Mouse (Mus musculus): Measurements from ENCODE around the gene Gm19426. TPM values are rescaled to one million over a fixed set of nuclear protein-coding genes. Genes with fewer than 3 reads are reported as not detected.

Gene Gm19426
- total RNA-seq, 4 experiments from 2014 or later = 1.9 to 4.2 (median 2.5) TPM

DNA sequence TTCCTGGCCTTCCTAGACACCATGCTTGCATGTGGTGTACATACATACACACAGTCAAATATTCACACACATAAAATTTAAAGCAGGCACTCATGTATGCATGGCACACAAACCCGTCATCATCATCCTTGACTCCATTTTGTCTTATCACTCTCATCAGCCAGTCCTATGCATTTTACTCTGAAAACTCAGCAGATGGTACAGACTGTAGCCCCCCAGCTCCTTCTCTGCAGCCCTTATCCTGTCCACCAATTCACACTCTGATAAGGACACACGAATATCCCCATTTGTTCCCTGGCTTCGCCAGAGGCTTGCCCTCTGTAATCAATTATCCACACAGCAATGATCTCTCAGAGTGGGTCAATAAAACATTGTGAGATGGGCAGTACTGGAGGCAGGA lies 22.3 kb downstream of the Gm19426 start:
- DNase-seq (ENCODE audit: low spot score in 2 of 2) = no peak

DNA sequence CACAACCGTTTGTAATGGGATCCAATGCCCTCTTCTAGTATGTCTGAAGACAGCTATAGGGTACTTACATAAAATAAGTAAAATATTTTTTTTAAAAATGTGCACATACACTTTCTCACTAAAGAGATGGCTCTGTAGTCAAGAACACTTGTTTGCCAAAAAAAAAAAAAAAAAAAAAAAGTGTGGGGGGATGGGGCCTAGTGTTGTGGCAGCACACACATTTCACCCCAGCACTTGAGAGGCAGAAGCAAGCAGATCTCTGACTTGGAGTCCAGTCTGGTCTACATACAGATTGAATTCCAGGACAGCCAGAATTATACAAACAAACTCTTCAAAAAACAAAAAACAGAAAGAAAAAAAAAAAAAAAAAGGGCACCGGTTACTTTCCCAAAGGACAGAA lies 22.7 kb downstream of the Gm19426 start:
- no peak for DNase-seq (ENCODE audit: low spot score in 2 of 2)

DNA sequence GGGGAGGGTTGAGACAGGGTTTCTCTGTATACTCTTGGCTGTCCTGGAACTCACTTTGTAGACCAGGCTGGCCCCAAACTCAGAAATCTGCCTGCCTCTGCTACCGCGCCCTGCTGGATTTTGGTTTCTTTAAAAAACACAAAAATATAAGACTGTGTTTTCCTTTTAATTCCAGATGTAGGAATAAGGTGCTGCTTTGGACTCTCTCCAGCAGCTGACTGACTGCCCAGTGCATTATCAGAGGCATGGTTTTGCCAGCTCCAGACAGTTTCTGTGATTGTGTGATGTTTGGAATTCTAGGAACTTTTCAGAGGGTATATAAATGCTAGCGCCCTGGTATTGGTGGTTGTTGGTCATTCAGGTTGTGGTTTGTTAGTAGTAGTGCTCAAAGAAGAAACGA lies 26.1 kb downstream of the Gm19426 start:
- no peak for DNase-seq (ENCODE audit: low spot score in 2 of 2)

DNA sequence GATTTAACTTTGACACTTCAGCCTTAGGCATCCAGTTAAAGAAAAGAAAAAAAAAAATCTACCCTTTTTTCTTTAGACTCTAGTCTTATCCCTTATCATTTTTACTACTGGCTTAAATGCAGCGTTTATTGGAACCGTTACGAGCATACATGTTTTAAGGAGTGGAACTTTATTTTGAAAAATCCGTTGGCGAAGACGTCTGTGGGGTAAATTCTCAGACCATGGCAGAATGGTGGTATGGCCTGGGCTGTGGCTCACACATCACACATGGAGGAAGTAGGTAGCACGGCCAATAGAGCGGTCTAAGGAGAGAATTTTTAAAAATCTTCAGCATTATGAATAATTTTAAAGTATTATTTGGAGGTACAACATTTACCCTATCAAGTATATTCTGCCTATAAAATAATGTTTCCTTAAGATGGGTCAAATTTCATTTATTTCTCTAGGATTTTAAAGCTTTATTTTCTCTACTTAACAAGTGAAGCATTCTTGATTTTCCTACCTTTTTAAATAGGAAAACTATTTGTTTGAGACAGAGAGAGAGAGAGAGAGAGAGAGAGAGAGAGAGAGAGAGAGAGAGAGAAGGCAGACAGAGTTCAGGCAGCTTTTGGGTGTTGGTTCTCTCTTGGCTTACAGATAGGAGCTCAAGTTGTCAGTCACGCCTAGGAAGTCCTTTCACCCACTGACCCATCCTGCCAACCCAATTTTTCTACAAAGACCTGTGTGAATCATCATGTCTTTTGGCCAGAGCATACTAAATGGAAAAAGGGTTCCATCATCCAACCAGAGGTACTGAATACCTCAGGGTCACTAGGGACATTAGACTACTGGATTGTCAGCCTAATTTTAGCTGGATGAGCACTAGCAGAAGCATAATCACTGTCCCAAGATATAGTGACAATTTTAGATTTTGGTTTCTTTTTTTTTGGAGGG lies 26.8 kb downstream of the Gm19426 start:
- no peak for DNase-seq (ENCODE audit: low spot score in 2 of 2)

DNA sequence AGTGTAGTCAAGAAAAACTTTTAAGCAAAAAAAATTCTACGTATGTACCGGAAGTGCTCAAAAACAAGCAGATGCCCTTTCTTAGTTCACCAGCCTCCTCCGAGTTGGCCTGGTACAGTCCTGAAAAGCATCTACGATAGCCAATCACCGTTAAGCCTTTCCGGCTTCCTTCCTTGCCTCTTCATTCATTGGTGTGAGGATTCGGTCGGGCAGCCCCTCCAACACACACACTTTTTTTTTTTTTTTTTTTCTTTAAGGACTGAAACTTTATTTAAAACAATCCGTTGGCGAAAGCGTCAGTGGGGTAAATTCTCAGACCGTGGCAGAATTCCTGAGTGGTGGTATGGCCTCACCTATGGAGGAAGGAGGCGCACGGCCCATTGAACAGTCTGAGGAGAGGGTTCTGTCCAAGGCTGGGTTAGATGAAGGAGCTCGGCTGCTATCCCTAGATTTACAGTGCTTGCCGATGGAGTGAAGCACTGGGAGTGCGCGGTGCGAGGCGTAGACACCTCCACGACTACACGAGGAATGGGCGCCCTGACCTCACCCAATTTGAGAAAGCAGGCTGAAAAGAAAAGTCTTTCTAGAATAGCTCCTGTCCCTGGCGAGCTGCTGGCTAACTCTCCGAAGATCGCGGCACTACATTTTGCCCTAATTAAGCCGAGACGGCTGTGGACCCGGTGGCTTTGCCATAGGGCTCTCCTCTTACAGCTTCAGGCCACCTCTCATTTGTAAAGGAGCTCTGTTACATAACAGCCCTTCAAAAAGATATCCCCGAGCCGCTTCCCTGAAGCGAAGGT lies 27.7 kb downstream of the Gm19426 start:
- peak; percentile 67 to 95 for DNase-seq (ENCODE audit: low spot score in 2 of 2)

DNA sequence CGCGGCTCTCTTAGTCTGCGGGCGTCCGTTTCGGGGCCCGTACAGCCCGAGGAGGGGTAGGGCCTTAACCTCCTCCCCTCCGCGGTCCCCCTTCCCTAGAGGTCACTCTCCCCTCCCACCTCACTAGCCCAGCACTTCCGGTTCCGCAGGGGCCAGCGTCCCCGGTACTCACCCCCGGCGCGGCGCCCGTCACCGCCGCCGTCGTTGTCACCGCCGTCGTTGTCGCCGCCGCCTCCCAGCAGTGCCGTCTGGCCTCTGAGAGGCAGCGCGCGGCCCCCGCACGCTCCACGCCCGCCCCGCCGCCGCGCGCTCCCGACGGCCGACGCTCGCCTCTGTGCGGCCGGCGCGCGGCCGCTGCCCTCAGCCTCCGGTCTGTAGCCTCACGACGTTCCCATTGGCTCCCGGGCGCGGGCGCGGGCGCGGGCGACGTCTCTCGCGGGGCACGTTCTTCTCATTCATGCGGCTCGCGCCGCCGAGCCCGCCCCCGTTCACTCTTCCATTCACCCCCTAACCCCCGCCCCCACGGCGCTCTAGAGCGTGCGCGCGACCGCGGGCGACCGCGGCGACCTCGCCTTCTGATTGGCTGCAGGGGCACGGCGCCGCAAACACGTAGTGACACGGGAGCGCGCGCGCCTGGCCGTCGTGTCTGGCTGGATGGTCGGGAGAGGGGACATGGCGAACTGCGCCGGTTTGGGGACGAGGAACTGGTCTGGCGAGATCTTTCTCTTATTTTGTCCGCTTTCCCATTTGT lies 28.5 kb downstream of the Gm19426 start, which contains the start of gene Zdhhc5:
TSS of gene Zdhhc5 (minus strand) at position 370 of the 751 bp plus-strand sequence.
- peak; percentile 96 to 99 for DNase-seq (ENCODE audit: low spot score in 2 of 2)

DNA sequence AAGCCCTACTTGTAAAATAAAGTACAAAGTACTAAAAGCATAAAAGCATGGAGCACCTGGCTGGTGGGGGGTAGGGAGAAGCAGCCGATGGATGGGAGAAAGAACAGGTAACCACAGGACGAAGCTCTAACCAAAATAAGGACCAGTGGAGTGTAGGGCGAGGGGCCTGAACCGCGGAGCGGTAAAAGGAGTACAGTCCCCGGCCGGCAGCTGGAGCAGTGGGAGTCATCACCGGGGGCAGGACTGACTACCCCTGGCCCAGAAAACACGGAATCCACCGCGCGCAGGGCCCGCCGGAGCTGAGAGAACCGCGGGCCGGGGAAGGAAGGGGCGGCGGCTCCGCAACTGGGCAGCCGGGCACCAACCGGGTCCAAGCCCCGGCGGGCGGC lies 29.0 kb downstream of the Gm19426 start:
- DNase-seq (ENCODE audit: low spot score in 2 of 2) = peak in 1 of 2 experiments; percentile 33

DNA sequence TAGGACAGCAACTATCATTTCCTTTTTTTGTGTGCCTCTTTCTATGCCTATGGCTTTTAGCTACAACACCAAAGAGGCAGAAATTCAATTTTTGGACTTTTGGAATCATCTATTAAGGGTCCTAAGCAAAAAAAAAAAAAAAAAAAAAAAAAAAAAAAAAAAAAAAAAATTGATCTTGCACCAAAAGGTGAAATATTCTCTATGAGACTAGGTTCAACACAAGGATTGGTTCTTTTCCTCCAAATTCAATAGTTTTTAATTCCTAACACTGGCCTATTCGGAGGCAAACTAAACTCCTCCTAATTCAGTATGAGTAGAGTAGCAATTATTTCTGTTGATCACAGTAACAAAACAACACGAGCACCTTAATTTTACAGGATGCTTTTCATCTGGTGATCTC lies 31.6 kb downstream of the Gm19426 start:
- no peak for DNase-seq (ENCODE audit: low spot score in 2 of 2)

DNA sequence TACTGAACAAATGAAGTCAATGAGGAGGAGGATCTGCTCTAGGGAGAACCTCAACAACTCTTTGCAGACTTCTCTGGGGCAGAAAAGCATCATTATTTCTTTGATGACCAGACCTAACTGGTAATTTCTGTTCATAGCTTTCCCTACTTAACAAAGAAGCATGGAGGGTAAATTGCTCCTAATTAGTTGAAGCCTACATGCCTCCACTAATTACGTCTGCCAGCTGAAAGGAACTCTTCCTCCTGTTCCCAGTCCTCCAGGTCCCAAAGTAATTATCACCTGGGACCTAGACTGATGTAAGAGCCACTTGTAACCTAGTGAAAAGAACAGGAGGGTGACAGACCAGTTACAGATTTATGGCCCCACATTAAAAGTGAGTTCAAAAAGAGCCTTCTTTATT lies 35.9 kb downstream of the Gm19426 start:
- no peak for DNase-seq (ENCODE audit: low spot score in 2 of 2)

DNA sequence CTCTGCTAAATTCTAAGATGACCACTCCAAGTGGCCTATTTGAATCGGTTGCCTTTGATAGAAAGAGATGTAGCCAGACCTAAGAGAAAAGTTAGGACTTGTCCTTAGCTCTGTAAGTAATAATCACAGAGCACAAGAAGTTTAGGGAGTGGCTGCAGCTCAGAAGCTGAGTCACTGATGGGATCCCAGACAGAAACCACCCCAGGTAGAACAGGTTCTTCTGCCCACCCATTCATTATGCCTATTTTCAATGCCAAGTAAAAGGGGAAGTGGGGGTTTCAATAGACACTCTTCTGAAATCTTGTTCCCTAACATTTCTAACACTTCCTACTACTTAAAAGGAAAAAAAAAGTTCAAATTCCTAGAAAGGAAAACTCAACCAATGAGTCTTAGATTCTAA lies 38.2 kb downstream of the Gm19426 start:
- DNase-seq (ENCODE audit: low spot score in 2 of 2) = no peak

DNA sequence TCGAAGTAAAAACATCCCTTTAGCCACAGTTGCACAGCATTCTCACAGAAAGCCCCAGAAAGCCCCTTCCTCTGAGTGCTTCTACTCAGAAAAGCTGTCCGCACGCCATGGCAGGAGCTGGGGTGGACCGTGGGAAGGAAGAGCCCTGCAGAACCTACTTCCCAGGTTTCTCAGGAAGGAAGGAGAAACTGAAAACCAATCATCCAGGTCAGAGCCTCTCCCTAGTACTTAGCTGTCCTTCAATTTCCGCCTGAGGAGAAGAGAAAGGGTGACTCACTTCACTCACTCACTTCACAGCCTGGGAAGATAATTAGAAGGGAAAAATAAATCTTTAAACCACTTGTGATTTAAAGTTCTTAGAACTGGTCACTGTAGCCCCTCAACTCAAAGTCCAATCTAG lies 39.1 kb downstream of the Gm19426 start:
- DNase-seq (ENCODE audit: low spot score in 2 of 2) = no peak

DNA sequence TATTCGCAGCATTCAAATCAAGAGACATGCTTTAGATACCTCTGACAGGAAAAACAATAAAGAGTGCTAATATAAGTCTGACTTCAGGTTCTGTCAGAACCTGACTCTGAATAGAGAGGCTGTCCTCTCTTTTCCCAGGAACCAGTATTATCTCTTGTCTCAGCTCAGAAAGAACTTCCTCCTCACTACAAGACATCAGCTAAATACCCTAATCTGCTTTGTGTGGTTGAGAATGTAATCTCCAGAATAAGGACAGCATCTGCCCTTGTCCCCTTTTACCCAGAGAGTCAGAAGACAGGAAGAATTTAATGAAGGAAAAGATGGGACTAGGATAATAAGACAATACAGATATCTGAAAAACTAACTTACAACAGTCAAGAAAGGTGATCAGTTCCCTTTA lies 40.0 kb downstream of the Gm19426 start:
- no peak for DNase-seq (ENCODE audit: low spot score in 2 of 2)

DNA sequence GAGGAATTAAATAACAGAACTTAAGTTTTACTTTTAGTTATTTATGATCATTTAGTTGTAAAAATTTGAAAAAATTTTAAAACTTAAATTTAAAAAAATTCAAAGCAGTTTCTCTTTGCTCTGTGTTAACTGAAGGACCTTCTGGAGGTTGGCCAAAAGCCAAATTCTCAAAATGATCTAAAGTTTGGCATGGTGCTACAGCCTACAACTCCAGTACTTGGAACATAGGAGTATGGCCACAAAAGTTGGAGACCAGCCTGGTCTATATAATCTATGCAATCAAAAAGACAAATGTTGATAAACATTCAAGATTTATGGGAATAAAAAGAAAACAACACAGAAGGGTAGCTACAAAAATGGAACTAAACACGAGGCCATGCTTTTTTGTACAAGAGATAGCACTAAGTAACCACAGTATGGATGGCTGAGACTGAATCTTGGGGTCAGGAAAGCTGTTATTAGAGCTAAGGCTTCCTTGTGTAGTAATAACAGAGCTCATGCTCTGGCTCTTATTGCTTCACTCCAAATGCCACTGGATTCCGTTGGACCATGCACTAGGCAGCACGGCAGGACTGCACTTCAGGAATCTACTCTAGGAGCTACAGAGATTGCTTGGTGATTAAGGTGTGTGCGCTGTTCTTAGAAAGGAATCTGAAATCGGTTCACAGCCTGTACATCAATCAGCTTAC lies 48.3 kb downstream of the Gm19426 start:
- DNase-seq (ENCODE audit: low spot score in 2 of 2) = no peak

Small RNA genes within 50 kb of the gene (microRNA-seq; reads per million reads assigned to microRNA genes)
- 1,083 to 1,229 reads per million in 2 experiments for gene Mir130a

Other genes with a start within 250 kb of the Gm19426 start
- gene Ctnnd1, start 92.9 kb downstream of the Gm19426 start, total RNA-seq (2022) = 10 to 100 TPM; 51.9 to 56.8 (median 53.1) TPM
- not detected for gene Btbd18, start 84.6 kb downstream of the Gm19426 start, total RNA-seq (2022)
- 10 to 100 TPM; 24.1 to 33.6 (median 28.4) TPM for gene Selenoh, start 72.9 kb downstream of the Gm19426 start, total RNA-seq (2022)
- 1 to 10 TPM in 3 of 4 experiments, not detected in 1; 1.5 to 5.7 (median 1.8) TPM for gene Gm28635, start 65.6 kb downstream of the Gm19426 start, total RNA-seq (2022)
- 10 to 100 TPM; 29.0 to 33.4 (median 31.7) TPM for gene Med19, start 65.3 kb downstream of the Gm19426 start, total RNA-seq (2022)
- gene Tmx2, start 64.5 kb downstream of the Gm19426 start, total RNA-seq (2022) = 100 to 1,000 TPM; 221 to 271 (median 233) TPM
- 10 to 100 TPM; 34.5 to 41.7 (median 36.3) TPM for gene Zdhhc5, start 28.5 kb downstream of the Gm19426 start, total RNA-seq (2022)
- 10 to 100 TPM in 1 of 4 experiments, 1 to 10 TPM in 3; 7.4 to 10.4 (median 8.5) TPM for gene Clp1, start 16.3 kb downstream of the Gm19426 start, total RNA-seq (2022)
- gene Ypel4, start 9.6 kb downstream of the Gm19426 start, total RNA-seq (2022) = 100 to 1,000 TPM in 1 of 4 experiments, 10 to 100 TPM in 3; 68.7 to 105 (median 85.1) TPM
- gene Serping1, start 31.8 kb upstream of the Gm19426 start, total RNA-seq (2022) = 10 to 100 TPM in 2 of 4 experiments, 1 to 10 TPM in 2; 6.2 to 16.4 (median 10.8) TPM
- gene Ube2l6, start 55.2 kb upstream of the Gm19426 start, total RNA-seq (2022) = 1 to 10 TPM; 5.2 to 9.3 (median 5.6) TPM
- gene Smtnl1, start 79.0 kb upstream of the Gm19426 start, total RNA-seq (2022) = not detected
- 10 to 100 TPM; 44.2 to 55.4 (median 50.7) TPM for gene Timm10, start 83.3 kb upstream of the Gm19426 start, total RNA-seq (2022)
- gene Slc43a1, start 95.2 kb upstream of the Gm19426 start, total RNA-seq (2022) = 1 to 10 TPM in 1 of 4 experiments, under 1 TPM in 2, not detected in 1; 0.34 to 1.3 (median 0.63) TPM
- gene Rtn4rl2, start 143.1 kb upstream of the Gm19426 start, total RNA-seq (2022) = 10 to 100 TPM; 63.8 to 85.9 (median 79.0) TPM
- gene Slc43a3, start 192.9 kb upstream of the Gm19426 start, total RNA-seq (2022) = 1 to 10 TPM in 3 of 4 experiments, not detected in 1; 1.1 to 3.1 (median 2.1) TPM
- not detected for gene Prg2, start 236.8 kb upstream of the Gm19426 start, total RNA-seq (2022)
- gene Prg3, start 244.6 kb upstream of the Gm19426 start, total RNA-seq (2022) = not detected

Measured in layer of hippocampus, adult 8-10 months (tissue).